Mouse (Mus musculus) liver, adult 2 months (tissue): ENCODE measurements around the gene Macrod1. TPM values are rescaled to one million over a fixed set of nuclear protein-coding genes. Genes with fewer than 3 reads are reported as not detected.

Experiments used
- DNase-seq: peaks from one replicate; pipeline ENCODE4 v3.0.0-alpha.2; 2011; ENCODE audit warnings: low read depth, low spot score; ENCODE audit errors: extremely low read depth
- H3K27ac ChIP-seq: fragments of 200-500 bp; replicated peaks from 2 replicates; pipeline ENCODE4 v1.5.1; 2012; ENCODE audit warnings: low read depth, mild to moderate bottlenecking, control low read depth, inconsistent platforms, low read length; ENCODE audit not compliant: insufficient read depth
- H3K27me3 ChIP-seq: fragments of 200-500 bp; 2 replicates; pipeline ENCODE4 v1.6.1; 2012; ENCODE audit warnings: mild to moderate bottlenecking, moderate library complexity, low read length, inconsistent platforms; ENCODE audit not compliant: control insufficient read depth, insufficient read depth
- H3K36me3 ChIP-seq: fragments of 200-500 bp; 2 replicates; pipeline ENCODE4 v1.6.1; 2012; ENCODE audit warnings: low read length, inconsistent platforms; ENCODE audit not compliant: control insufficient read depth, insufficient read depth
- H3K4me1 ChIP-seq: fragments of 200-500 bp; 2 replicates; pipeline ENCODE4 v1.6.1; 2011; ENCODE audit warnings: low read length; ENCODE audit not compliant: control insufficient read depth, insufficient read depth
- H3K4me3 ChIP-seq: fragments of 200-500 bp; 2 replicates; pipeline ENCODE4 v1.5.1; 2011; ENCODE audit warnings: low read depth, mild to moderate bottlenecking, control low read depth, low read length, moderate library complexity; ENCODE audit not compliant: insufficient read depth
- H3K79me2 ChIP-seq: fragments of 200-500 bp; 2 replicates; pipeline ENCODE4 v1.6.1; 2012; ENCODE audit warnings: inconsistent platforms, mild to moderate bottlenecking, low read length, moderate library complexity; ENCODE audit not compliant: control insufficient read depth, insufficient read depth
- H3K9ac ChIP-seq: fragments of 200-500 bp; 2 replicates; pipeline ENCODE4 v1.6.1; 2012; ENCODE audit warnings: low read depth, mild to moderate bottlenecking, control low read depth, inconsistent platforms, low read length
- CTCF ChIP-seq: fragments of 200-500 bp; IDR thresholded peaks from 2 replicates; pipeline ENCODE4 v1.5.1; 2011; ENCODE audit warnings: low read depth, low read length, control low read depth
- POLR2A ChIP-seq: fragments of 200-500 bp; IDR thresholded peaks from 2 replicates; pipeline ENCODE4 v1.6.1; 2011; ENCODE audit warnings: low read length, control low read depth; ENCODE audit not compliant: insufficient read depth; ENCODE audit errors: extremely low read depth
- WGBS: fragments of 180-500 bp; shearing (Covaris S2); methylation state at CpG from one replicate; pipeline ENCODE4 v1.1.7; 2018; 5-methylcytosine and 5-hydroxymethylcytosine counted together
- polyA plus RNA-seq: library from polyadenylated mRNA; depleted of rRNA; stranded (reverse); fragments of >200 nt; gene quantifications from 2 replicates; pipeline ENCODE4 v1.2.3, GENCODE M21; 2012
- total RNA-seq: library from RNA; depleted of rRNA; stranded (reverse); fragments of >200 nt; gene quantifications from 2 replicates; pipeline ENCODE4 v1.2.3, GENCODE M21; 2014

The Macrod1 gene
- total and polyA plus RNA-seq, 2 experiments, result 12.2 to 115 TPM

DNA sequence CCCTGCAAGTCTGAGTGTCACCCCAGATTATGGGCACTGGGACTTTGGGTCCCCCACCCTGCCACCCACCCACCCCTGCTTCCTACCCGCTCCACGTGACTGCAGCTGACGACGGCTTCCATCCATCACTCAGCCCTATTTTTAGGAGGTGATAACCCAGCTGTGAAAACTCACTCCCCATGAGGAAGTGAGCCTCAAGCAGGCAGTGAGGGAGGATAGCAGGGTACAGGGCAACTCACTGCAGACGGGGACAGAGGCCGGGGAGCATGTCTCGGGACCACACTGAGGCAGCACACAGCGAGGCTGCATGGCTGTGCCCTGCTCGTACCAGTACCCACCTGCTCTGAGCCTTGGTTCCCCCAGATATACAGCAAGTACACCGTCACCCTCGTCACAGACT, 73.7 kb downstream of the Macrod1 start:
- H3K79me2 ChIP-seq, result peaks cover 11% of the 10 kb centered on the region
- 86% methylated on average over 11 of the region's 11 CpGs for WGBS
- no peak for DNase-seq
- TF ChIP-seq POLR2A, result no peak
- H3K36me3 ChIP-seq, result no peaks in the 10 kb centered on the region
- no peaks in the 10 kb centered on the region for H3K27me3 ChIP-seq
- H3K27ac ChIP-seq, result no peak overlapping the region
- no peak overlapping the region for H3K4me3 ChIP-seq
- no peak overlapping the region for H3K9ac ChIP-seq
- H3K4me1 ChIP-seq, result peaks cover 16% of the 10 kb centered on the region

DNA sequence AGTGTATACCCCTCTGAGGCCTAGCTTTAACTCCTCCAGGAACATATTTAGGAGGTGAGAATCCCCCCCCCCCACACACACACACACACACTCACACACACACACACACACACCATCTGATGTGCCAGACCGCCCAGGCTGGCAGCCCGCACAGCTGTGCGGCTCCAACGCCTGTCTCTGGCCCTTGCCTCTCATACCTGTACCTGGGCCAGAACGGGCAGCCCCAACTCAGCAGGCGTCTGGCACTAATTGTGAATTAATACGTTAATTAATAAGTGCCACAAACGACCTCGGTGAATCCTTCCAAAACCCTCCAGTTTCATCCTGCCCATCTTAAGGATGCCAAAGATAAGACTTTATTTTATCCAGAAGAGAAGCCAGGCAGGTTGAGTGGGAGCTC, 76.8 kb downstream of the Macrod1 start:
- 94% methylated on average over 9 of the region's 9 CpGs for WGBS

DNA sequence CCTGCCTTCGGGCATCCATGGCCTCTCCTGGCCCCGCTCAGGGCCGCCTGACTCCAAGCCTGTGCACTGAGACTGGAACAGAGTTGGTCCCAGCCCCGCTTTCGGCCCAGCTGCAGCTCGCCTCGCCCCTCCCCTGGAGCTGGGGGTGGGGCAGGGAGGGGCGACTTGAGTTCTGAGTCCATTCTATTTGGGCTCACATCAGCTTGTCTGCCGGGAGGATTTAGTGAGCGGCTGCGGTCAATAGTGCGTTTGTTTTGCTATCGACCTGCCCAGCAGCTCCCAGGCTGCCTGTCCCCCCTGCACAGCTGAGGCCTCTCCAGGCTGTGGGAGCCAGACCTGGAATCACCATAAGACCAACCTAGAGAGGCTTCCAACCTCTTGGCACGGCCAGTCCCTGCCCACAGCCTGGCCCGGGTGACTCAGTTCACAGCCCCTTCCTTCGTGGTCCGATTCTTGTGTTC, 78.1 kb downstream of the Macrod1 start:
- Histone ChIP-seq H3K4me1 (peaks cover 17% of the 10 kb centered on the region), H3K79me2 (peaks cover 3% of the 10 kb centered on the region), H3K36me3 (no peaks in the 10 kb centered on the region), H3K27ac (peak overlapping the region; percentile 94), H3K27me3 (no peaks in the 10 kb centered on the region), H3K9ac (peak overlapping the region; percentile 52), H3K4me3 (peak overlapping the region; percentile 27; the same call in 1 of the 2 replicates)
- TF ChIP-seq POLR2A (no peak), CTCF (no peak)
- DNase-seq, result peak; percentile 88
- WGBS, result 22% methylated on average over 17 of the region's 17 CpGs

More for the DNA sequence above, 76.8 kb downstream of the Macrod1 start:
- Histone ChIP-seq H3K4me1 (peaks cover 17% of the 10 kb centered on the region), H3K4me3 (no peak overlapping the region), H3K27me3 (no peaks in the 10 kb centered on the region), H3K79me2 (peaks cover 8% of the 10 kb centered on the region), H3K9ac (no peak overlapping the region), H3K27ac (peak overlapping the region; percentile 94), H3K36me3 (no peaks in the 10 kb centered on the region)
- DNase-seq, result no peak
- TF ChIP-seq POLR2A, result no peak
- no peak for TF ChIP-seq CTCF

DNA sequence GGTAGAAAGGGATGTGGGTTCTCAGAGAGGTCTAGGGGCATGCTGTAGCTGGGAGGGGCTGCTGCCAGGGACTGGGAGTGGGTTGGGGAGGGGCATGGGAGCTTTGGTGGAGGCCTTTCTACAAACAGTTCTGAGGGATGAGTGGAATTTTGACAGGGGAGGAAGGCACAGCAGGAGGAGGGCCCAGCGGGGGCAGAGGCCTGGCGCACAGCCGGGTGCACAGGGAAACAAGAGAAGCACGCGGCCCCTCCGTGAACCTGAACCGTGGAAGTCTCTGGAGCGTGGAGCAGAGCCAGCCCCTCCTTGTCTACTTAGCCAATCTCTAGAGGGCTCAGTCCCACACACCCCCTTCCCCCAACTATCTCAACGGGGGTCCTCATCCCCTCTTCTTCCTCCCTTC, 78.9 kb downstream of the Macrod1 start:
- TF ChIP-seq POLR2A (no peak), CTCF (no peak)

DNA sequence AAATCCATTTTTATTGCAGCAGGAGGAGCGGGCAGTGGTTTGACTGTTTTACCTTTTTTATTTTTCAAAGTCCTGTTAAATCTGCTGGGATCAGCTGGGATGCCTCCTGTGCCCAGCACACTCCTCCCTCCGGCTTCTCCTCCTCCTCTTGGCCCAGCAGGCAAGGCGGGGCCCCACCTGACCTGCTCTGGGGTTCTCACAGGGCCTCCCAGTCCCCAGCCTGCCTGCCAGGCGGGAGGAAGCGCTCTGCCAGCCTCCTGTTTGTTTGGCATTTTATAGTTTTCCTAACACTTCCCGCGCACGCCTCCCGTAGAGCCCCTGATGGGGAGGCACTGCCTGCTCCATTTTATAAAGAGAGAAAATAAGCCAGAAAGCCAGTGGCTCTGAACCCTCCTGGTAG, 79.4 kb downstream of the Macrod1 start:
- no peaks in the 10 kb centered on the region; the same call in 1 of the 2 replicates for H3K79me2 ChIP-seq
- TF ChIP-seq CTCF (no peak), POLR2A (peak; percentile 74)
- 0 out of 2 replicates have a peak overlapping the region, but pooled peaks have one; percentile 2 for H3K4me3 ChIP-seq
- peak overlapping the region; percentile 15; the same call in 1 of the 2 replicates for H3K9ac ChIP-seq
- peak overlapping the region; percentile 94 for H3K27ac ChIP-seq
- no peaks in the 10 kb centered on the region for H3K27me3 ChIP-seq
- H3K36me3 ChIP-seq, result no peaks in the 10 kb centered on the region
- DNase-seq, result peak; percentile 85
- WGBS, result 24% methylated on average over 9 of the region's 9 CpGs
- H3K4me1 ChIP-seq, result peaks cover 17% of the 10 kb centered on the region

More for the DNA sequence above, 78.9 kb downstream of the Macrod1 start:
- WGBS, result 10% methylated on average over 9 of the region's 9 CpGs
- H3K27ac ChIP-seq, result peak overlapping the region; percentile 94
- no peaks in the 10 kb centered on the region for H3K27me3 ChIP-seq
- no peaks in the 10 kb centered on the region for H3K36me3 ChIP-seq
- H3K4me3 ChIP-seq, result no peak overlapping the region
- peaks cover 2% of the 10 kb centered on the region; the same call in 1 of the 2 replicates for H3K79me2 ChIP-seq
- peak; percentile 77 for DNase-seq
- H3K4me1 ChIP-seq, result peaks cover 17% of the 10 kb centered on the region
- H3K9ac ChIP-seq, result peak overlapping the region; percentile 52

DNA sequence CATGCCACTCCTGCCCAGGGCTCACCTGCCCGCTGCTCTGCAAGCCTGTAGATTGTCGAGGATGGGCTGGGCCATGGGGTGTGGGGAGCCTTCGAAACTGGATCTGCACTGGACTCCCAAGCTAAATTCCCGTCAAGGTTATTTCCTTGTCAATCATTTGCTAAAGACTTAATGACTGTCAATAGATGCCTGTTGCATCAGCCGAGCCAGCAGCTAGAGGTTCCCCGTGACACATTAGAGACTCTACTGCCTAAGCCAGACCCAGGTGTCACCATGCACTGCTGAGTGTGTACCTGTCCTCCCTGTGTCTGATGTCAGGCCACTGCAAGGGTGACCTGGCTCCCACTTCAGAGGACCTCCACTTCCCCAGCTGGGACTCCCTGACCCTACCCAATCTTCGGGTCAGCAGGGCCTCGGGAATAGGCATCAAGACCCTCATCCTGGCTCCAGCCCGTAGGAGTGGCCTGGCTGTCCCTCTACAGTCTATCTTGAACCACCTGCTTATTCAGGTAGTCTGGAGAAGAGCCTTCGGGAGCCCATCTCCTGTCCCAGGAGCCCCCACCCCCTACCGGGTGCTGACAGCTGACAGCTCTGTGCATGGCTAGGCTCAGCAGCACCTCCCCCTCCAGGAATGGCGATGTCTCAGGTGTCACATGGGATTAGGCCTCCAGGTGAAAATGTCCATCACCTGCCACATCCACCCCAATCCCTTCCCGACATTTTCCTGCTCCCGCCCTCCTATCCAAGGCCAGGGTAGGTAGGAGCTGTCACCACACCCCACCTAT, 80.3 kb downstream of the Macrod1 start:
- H3K4me1 ChIP-seq, result peaks cover 17% of the 10 kb centered on the region
- H3K27me3 ChIP-seq, result no peaks in the 10 kb centered on the region
- peak overlapping the region; percentile 46 for H3K9ac ChIP-seq
- 0 out of 2 replicates have a peak, but pooled peaks have one; percentile 39 for TF ChIP-seq POLR2A
- TF ChIP-seq CTCF, result peak; percentile 44; the same call in 1 of the 2 replicates
- WGBS, result 38% methylated on average over 14 of the region's 14 CpGs
- peak overlapping the region; percentile 94 for H3K27ac ChIP-seq
- H3K4me3 ChIP-seq, result peak overlapping the region; percentile 5
- no peaks in the 10 kb centered on the region; the same call in 1 of the 2 replicates for H3K79me2 ChIP-seq
- peak; percentile 96 for DNase-seq
- H3K36me3 ChIP-seq, result no peaks in the 10 kb centered on the region
